Mouse (Mus musculus) layer of hippocampus, adult 18-20 months (tissue): ENCODE measurements around the gene Gm3604. TPM values are rescaled to one million over a fixed set of nuclear protein-coding genes. Genes with fewer than 3 reads are reported as not detected.
"Not testable (repeated sequence)": the region's sequence is repeated elsewhere in the genome, so short reads cannot be mapped to it uniquely, and the experiment has no call there.

Source experiments
- DNase-seq, 2 experiments: peaks; one replicate each; pipeline ENCODE4 v3.0.0; 2022; ENCODE audit warnings: low spot score in 2 of 2
- long read RNA-seq: library from polyadenylated mRNA; stranded (forward); transcript quantifications from one replicate; pipeline ENCODE4 v2.0.0, GENCODE M21; 2021
- microRNA-seq, 2 experiments: library from miRNA; unstranded; fragments of <30 nt; microRNA quantifications; one replicate each; pipeline ENCODE4 v1.2.0; 2021
- total RNA-seq, 2 experiments: library from RNA; stranded (reverse); gene quantifications; 2 replicates each; pipeline ENCODE4 v1.2.3; 2021

Gm3604 gene
- 1 to 10 TPM in 1 of 2 experiments, under 1 TPM in 1; 0.64 to 1.1 TPM for total RNA-seq
- long read RNA-seq: 0 reads

DNA sequence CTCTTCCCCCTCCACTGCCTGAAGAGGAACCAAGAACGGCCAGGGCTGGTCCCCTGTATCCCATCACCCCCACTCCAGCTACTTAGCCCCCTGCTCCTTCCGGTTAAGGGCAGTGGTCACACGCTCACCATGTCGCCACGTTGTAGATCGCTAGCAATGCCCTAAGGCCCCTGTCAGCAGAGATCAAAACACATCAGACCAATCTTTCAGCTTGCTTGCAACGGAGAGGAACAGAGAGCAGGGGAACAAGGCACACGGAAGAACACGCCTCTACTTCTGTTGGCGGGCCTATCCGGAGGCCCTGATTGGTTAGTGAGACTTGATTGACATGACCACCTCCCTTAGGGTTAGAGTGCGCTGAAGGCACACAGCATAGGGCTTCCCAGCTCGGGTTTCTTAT is at the start of gene Gm3604:
Gm3604 (minus strand) TSS at position 226 of the 400 bp plus-strand sequence.
- peak in 1 of 2 experiments; percentile 32 for DNase-seq

DNA sequence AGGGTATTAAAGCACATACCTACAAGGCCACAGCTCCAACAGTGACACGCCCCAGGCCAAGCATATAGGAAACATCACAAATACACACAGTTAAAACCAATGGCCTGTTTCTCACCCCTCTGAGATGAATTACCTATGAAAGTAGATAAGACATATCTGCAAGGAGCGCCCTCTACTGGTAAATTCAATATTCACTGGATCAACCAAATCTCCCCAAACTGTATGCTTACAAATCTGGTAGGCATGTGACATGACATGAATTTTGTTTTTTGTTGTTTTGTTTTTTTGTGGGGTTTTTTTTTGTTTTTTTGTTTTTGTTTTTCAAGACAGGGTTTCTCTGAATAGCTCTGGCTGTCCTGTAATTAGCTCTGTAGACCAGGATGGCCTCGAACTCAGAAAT is 16.2 kb upstream of the Gm3604 start:
- not testable (repeated sequence) for DNase-seq

DNA sequence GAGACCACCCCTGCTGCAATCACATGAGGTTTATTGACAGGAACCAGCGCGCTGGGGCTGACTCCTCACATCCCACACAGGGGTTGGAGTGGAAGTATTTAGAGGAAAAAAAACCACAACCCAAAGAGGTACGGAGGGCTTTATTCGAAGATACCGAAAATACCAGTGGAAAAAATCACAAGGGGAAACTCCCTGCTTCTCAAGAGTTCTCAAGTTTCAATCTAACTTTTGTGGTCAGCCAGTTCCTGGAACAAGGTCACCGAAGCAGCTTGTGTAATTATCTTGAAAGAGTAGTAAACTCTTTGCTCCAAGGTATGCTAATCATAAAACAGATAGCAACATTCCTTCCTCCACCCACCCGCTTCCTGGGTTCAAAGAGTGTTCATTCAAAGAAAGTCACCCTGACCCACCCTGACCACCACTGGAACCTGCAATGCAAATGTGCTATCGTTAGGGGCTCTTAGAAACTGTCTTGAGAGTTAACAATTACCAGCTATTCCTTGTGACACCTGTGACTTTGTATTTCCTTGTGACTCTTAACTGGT is 7.2 kb upstream of the Gm3604 start:
- not testable (repeated sequence) for DNase-seq

DNA sequence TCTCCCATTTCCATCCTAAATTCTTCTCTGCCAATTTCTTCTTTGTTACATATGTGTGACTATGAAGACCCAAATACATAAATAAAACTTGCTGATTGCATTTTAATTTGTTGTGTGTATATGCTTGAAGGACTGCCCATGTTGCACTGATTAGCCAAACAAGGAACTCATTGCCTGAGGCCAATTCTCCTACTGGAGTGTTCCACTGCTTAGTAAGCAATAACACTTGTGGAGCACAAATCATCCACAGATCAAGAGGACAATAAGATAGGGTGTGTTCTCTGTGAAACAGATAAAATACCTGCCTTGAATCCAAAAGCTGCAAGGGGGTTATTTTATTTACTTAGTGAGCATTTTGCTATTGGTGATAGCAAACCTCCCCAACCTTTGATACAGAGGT is 51.2 kb downstream of the Gm3604 start:
- no peak for DNase-seq

DNA sequence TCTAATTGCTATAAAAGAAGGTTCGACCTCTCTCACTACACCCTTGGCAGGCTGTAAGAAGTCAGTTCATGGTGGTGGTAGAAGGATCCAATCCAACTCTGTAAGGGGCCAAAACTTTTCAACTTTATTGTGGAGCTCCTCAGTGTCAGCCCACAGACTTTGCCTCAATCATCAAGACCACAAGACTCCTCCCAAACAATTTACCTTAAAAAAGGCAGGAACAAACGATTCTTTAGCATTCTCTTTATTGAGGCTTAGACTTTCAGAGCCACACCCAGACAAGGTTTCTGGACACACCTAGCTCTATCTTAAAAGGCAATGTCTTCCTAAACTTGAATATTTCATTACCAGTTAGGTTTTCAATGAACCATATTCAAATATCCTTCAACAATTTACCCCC is 51.6 kb downstream of the Gm3604 start:
- DNase-seq: no peak

Small RNAs within 50 kb of the gene (microRNA-seq; reads per million reads assigned to microRNA genes)
- 0 reads per million in 2 experiments for gene Gm25933

Other genes with a start within 250 kb of the Gm3604 start
- gene Gm49359, start 83.7 kb upstream of the Gm3604 start, total RNA-seq: 10 to 100 TPM; 11.9 to 13.2 TPM
- gene Zfp935, start 175.3 kb upstream of the Gm3604 start, total RNA-seq: 1 to 10 TPM in 1 of 2 experiments, under 1 TPM in 1; 0.92 to 2.1 TPM
- gene Zfp934, start 188.0 kb upstream of the Gm3604 start, total RNA-seq: 1 to 10 TPM; 7.2 to 8.0 TPM
- gene 6720489N17Rik, start 241.0 kb upstream of the Gm3604 start, total RNA-seq: 1 to 10 TPM; 3.2 to 3.8 TPM